Mouse (Mus musculus) 416B (cell line): ENCODE measurements at regions not wholly inside any gene's neighbourhood (a gene's known extent, or its start where the extent isn't known, plus 50 kb on each side); places are given as distances from the start of the nearest gene placed in this dataset.

Experiments used
- DNase-seq: peaks from one replicate; pipeline ENCODE4 v3.0.0; 2011; ENCODE audit warnings: low read depth

DNA sequence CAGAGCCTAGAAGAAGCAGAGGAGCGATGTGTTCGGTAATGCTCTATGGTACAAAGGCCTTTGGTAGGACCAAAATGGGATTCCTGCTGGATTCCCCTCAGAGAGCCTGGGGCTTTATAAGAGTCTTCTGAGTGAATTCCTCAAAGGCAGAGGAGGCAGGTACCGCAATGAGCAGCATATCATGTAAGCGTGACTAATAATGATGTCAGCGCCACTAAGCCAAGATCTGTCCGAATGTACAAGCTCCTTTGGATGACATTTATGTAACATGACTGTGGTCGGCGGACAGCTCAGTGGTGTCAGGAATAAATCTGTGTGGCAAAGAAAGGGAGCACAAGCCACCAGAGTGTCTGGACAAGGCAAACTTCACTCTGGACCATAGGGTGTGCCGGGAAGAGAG, 61.5 kb upstream of the Fer start:
- peak; percentile 10 for DNase-seq

DNA sequence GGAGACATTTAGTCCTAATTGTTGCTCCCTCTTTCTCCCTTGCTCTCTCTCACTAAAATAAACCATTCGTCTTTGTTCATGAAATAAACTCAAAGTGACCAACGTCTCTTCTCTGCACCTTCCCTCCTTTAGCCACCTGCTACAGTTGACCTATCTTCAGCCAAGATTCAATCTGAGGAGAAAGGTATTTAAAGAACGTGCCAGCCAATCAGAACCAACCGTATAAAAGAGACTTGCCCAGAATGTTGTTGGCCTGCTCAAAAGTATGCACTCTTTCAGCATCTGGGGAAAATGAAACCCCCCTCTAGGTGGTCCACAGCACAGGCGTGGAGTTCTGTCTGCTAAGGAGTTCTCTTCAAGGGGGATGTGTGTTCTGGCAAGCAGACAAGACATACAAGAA, 60.0 kb upstream of the Fer start:
- DNase-seq = no peak

DNA sequence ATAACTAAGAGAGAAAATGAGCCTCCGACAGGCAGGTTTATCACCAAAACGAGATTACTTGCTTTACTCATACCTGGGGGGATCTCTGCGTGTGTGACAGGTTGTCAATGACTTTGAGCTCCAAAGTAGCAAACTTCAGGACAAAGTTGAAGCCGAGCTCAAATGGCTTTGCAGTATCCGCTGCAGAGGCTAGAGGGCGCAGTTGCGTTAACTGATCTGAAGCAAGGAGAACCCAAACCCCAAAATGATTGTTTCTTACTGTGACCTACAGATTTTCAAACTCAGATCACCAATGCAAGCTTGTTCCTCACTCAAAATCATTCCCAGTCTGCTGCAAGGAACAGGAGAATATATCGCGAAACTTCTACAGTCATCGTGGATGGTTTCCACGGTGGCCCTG, 59.3 kb upstream of the Fer start:
- DNase-seq = peak; percentile 70

DNA sequence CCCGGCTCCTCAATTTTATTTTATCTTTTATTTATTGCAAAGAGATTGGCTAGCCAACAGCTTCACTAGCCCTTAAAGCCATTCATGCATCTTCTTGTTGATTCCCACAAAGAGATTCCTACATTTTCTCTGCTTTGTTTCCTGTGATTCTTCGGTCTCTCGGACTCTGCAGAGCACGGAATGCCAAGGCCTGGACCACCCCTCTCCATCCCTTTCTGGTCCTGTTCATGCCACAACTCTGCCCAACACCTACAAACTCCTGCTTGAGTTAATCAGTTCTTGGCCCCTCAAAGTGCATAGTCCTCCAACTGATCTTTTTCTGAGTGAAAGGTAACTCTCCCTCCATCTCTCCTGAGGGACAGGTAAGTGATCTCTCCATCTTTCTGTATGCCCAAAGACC, 58.4 kb upstream of the Fer start:
- no peak for DNase-seq

DNA sequence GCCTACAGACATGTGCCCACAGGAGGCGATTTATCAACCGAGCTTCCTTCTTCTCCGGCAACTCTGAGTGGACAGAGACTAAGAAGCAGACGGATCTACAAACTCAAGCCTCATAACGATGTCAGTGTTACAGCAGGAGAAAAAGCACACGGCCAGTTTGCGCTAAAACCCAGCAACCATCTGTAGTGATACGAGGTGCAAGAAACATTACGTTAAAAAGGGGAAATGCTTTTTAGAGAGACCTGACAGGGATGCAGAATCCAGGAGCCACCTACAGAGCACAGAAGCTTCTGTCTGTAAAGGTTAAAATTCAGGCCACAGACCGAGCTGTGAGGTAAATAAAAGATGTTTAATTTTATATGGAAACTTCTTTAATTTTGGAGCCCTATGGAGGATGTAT, 56.5 kb upstream of the Fer start:
- no peak for DNase-seq

DNA sequence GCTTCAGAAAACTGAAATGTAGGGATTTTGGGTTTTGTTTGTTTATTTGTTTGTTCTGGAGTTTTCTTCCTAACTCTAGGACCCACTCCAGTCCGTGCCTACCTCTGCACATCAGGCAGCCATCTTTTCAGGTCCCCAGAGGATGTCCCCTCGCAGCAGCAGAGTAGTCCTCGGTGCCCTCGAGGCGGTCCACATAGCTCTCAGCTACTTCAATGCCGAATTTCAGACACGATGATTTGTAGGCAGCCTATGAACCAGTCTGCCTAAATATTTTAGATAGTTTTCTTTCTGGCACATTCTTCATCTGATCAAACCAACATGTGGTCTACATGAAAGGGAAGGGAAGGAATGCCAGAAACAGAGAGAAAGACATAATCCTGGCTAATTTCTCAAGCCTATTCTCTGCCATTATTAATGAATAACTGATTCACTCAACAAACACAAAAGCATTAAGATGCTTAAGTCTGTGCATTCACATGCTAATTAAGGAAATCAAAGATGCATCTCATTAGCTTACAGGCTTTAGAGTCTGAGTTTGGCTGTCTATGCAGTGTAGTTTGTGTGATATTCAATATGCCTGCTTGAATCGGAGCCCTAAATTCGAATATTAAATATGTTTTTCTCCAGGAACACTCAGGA, 55.2 kb upstream of the Fer start:
- DNase-seq = no peak

DNA sequence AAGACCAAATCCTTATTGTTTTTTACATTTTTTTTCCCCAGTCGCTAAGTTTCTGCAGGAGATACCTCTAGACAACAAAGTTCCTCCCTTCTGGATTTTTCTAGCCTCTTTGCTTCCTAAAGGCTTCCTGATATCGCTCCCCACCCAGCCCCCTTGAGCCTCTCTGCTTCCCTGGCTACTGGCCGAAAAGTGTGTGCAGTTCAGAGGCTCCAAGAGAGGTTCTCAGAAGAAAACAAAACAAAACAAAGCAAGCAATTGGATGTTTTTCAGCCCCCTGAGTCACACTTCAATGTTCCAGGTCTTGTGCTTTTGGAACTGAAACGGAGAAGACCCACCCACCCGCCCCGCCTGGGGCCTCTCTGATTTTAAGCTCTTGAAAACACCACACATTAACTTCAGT, 54.1 kb upstream of the Fer start:
- DNase-seq = no peak

DNA sequence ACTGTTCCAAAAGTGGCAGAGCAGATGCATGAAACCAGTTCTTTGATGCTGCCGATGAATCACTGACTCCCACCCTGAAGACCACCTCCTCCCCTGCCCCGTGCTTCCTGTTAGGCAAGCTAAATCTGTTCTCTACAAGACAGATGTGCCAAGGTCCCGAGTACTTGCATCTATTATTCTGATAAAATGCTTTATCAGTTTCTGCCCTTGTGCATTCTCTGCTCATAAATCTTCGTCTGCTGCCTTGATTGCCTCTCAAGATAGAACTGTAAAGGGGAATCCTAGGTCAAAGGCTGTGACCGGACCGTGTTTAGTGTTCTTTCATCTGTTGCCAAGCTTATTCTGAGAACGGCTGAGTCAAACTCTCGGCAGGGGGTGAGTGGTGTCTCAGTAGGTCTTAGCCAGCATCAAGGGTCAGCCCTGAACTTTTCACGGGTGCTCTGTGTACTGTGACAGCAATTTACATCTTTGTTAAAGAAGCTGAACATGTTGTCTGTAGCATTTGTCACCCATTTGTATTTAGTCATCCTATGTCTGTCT, 51.5 kb upstream of the Fer start:
- no peak for DNase-seq

DNA sequence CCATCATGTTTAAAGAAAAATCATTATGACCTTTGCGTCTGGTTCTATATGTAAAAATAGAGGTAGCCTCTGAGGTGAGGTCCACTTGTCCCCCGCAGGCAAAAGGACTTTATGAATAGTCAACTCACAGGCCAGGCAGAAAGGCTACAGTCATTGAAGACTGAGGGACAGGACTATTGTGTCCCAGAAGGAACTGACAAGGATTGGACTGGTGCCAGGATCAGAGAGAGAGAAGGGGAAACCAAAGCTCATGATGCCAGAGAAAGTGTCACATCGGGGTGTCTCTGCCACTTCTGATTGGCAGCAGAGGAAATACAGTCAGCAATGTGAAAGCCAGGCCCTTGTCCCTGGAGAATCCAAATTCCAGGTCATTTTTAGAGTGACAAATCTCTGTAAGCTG, 50.3 kb upstream of the Fer start:
- no peak for DNase-seq
